ENCODE assay signal across 8 mouse cellular contexts in the genomic region with DNA sequence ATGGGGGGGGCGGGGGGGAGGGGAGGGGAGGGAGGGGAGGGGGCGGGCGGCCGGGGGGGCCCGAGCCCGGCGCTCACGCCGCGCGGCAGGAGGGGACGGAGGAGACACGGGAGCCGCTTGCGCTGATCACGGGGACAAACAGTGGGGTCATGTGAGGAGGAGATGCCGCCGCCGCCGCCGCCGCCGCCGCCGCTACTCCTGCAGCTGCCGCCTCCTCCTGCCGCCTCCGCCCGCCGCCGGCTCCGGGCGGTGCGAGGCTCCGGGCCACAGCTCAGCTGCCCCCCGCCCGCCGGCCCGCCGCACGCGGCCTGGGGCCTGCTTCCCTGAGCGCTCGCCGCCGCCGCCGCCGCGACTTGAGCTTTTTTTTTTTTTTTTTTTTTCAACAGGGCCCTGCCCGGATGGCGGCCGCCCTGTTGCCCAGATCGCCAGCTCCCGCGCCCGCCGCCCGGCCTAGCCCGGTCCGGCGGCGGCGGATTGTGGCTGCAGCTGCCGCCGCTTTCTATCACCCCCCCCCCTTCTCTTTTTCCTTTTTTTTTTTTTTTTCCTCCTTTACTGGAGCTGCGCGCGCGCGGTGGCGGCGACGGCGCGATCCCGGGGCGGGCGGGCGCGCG. TPM values are rescaled to one million over a fixed set of nuclear protein-coding genes. Genes with fewer than 3 reads are reported as not detected.
DNase-seq lines count a peak whose midpoint lies in the region; ATAC-seq and TF ChIP-seq lines count a peak whose summit lies in the region.

Usf2 (minus strand) TSS at position 48 of the 611 bp plus-strand sequence.

- H3K36me3 ChIP-seq in heart, embryonic 11.5 days (ENCODE audit: control insufficient read depth, insufficient read depth, low read length): peaks cover 22% of the 10 kb centered on the region
- peaks cover 39% of the 10 kb centered on the region for H3K36me3 ChIP-seq in kidney, embryonic 16.5 days (ENCODE audit: insufficient read depth, low read length)
- peaks cover 31% of the 10 kb centered on the region for H3K36me3 ChIP-seq in liver, embryonic 14.5 days (replicated peaks; ENCODE audit: control insufficient read depth, insufficient read depth, low read depth)
- H3K36me3 ChIP-seq in neural tube, embryonic 11.5 days (ENCODE audit: control insufficient read depth, insufficient read depth, low read length): peaks cover 13% of the 10 kb centered on the region
- no peaks in the 10 kb centered on the region for H3K36me3 ChIP-seq in testis, adult 2 months (ENCODE audit: control insufficient read depth, insufficient read depth, low read length)

- peak within 1 kb of the TSS; percentile 98 for H3K27ac ChIP-seq in heart, embryonic 11.5 days (ENCODE audit: low read depth, low read length)
- peak within 1 kb of the TSS; percentile 98 for H3K27ac ChIP-seq in kidney, embryonic 16.5 days (ENCODE audit: low read length)
- H3K27ac ChIP-seq in liver, embryonic 14.5 days: peak within 1 kb of the TSS; percentile 81
- H3K27ac ChIP-seq in neural tube, embryonic 11.5 days (ENCODE audit: low read depth, low read length): peak within 1 kb of the TSS; percentile 97
- H3K27ac ChIP-seq in testis, adult 2 months (ENCODE audit: control insufficient read depth, insufficient read depth, low read depth, low read length): peak within 1 kb of the TSS; percentile 87

- H3K4me3 ChIP-seq in heart, embryonic 11.5 days (ENCODE audit: low read depth, low read length): peak within 1 kb of the TSS; percentile 98
- peak within 1 kb of the TSS; percentile 74 for H3K4me3 ChIP-seq in kidney, embryonic 16.5 days (ENCODE audit: low read length)
- H3K4me3 ChIP-seq in liver, embryonic 14.5 days (ENCODE audit: insufficient read depth in 1 of 2, low read depth in 2 of 2, low read length in 2 of 2): peak within 1 kb of the TSS; percentile 61 to 80
- H3K4me3 ChIP-seq in neural tube, embryonic 11.5 days (ENCODE audit: low read depth, low read length): peak within 1 kb of the TSS; percentile 99
- H3K4me3 ChIP-seq in testis, adult 2 months (ENCODE audit: control insufficient read depth, low read depth, low read length): peak within 1 kb of the TSS; percentile 92

- peak; percentile 28 for ATAC-seq in erythroblast, adult 5-6 weeks (replicated peaks; ENCODE audit: low FRiP score, poor library complexity, severe bottlenecking)
- ATAC-seq in heart, embryonic 11.5 days (replicated peaks; ENCODE audit: insufficient number of reproducible peaks, low FRiP score, low TSS enrichment): peak; percentile 60
- ATAC-seq in kidney, embryonic 16.5 days (ENCODE audit: low FRiP score, low TSS enrichment): peak; percentile 60; the same call in 1 of the 2 replicates
- peak; percentile 34 for ATAC-seq in liver, embryonic 14.5 days (ENCODE audit: insufficient read depth)
- ATAC-seq in neural tube, embryonic 11.5 days (ENCODE audit: insufficient read depth, low FRiP score, low TSS enrichment): peak; percentile 55

- peak within 1 kb of the TSS; percentile 98 for H3K9ac ChIP-seq in heart, embryonic 11.5 days (ENCODE audit: low read depth, low read length)
- H3K9ac ChIP-seq in kidney, embryonic 16.5 days (replicated peaks; ENCODE audit: low read length): peak within 1 kb of the TSS; percentile 93
- H3K9ac ChIP-seq in liver, embryonic 14.5 days (replicated peaks): peak within 1 kb of the TSS; percentile 76
- peak within 1 kb of the TSS; percentile 93 for H3K9ac ChIP-seq in neural tube, embryonic 11.5 days (ENCODE audit: low read length)

- no peaks in the 10 kb centered on the region for H3K27me3 ChIP-seq in heart, embryonic 11.5 days (ENCODE audit: control insufficient read depth, insufficient read depth, low read length)
- no peaks in the 10 kb centered on the region for H3K27me3 ChIP-seq in kidney, embryonic 16.5 days (ENCODE audit: insufficient read depth, low read length)
- no peaks in the 10 kb centered on the region for H3K27me3 ChIP-seq in liver, embryonic 14.5 days (ENCODE audit: control insufficient read depth, insufficient read depth, low read length)
- H3K27me3 ChIP-seq in neural tube, embryonic 11.5 days (ENCODE audit: control insufficient read depth, insufficient read depth, low read length): no peaks in the 10 kb centered on the region
- no peaks in the 10 kb centered on the region for H3K27me3 ChIP-seq in testis, adult 2 months (ENCODE audit: control insufficient read depth, insufficient read depth, low read length)

- H3K4me1 ChIP-seq in heart, embryonic 11.5 days (ENCODE audit: control insufficient read depth, insufficient read depth, low read length): peaks cover 10% of the 10 kb centered on the region
- peaks cover 22% of the 10 kb centered on the region for H3K4me1 ChIP-seq in kidney, embryonic 16.5 days (ENCODE audit: insufficient read depth, low read length)
- peaks cover 7 to 19% of the 10 kb centered on the region in 2 experiments for H3K4me1 ChIP-seq in liver, embryonic 14.5 days (replicated peaks; ENCODE audit: control insufficient read depth in 2 of 2, insufficient read depth in 2 of 2, low read length in 1 of 2)
- H3K4me1 ChIP-seq in neural tube, embryonic 11.5 days (ENCODE audit: control insufficient read depth, insufficient read depth, low read length): peaks cover 12% of the 10 kb centered on the region; the same call in 1 of the 2 replicates
- H3K4me1 ChIP-seq in testis, adult 2 months (ENCODE audit: control insufficient read depth, insufficient read depth, low read length): peaks cover 10% of the 10 kb centered on the region

- TF ChIP-seq EP300 in liver, embryonic 14.5 days (IDR thresholded peaks at IDR 0.05; ENCODE audit: low read depth): no peak

- WGBS in heart, embryonic 11.5 days (ENCODE audit: insufficient replicate concordance): 0% methylated on average over 26 of the region's 82 CpGs
- WGBS in kidney, embryonic 16.5 days: 0% methylated on average over 35 of the region's 82 CpGs
- under 1% methylated on average over 42 of the region's 82 CpGs for WGBS in liver, embryonic 14.5 days (ENCODE audit: insufficient replicate concordance)
- WGBS in neural tube, embryonic 11.5 days: 0% methylated on average over 37 of the region's 82 CpGs

- no peaks in the 10 kb centered on the region for H3K9me3 ChIP-seq in heart, embryonic 11.5 days (replicated peaks; ENCODE audit: control insufficient read depth, low read length)
- H3K9me3 ChIP-seq in kidney, embryonic 16.5 days (ENCODE audit: low read length): no peaks in the 10 kb centered on the region
- H3K9me3 ChIP-seq in liver, embryonic 14.5 days (ENCODE audit: control insufficient read depth, low read length): no peaks in the 10 kb centered on the region
- H3K9me3 ChIP-seq in neural tube, embryonic 11.5 days (ENCODE audit: control insufficient read depth, low read length): no peaks in the 10 kb centered on the region

- peak; percentile 89 for DNase-seq in CD4-positive, CD25-positive, alpha-beta regulatory T cell, adult 2 months (ENCODE audit: low read depth, low spot score)
- DNase-seq in brain, adult 2 months (ENCODE audit: low read depth, low spot score): peak; percentile 93
- no peak for DNase-seq in liver, embryonic 14.5 days (ENCODE audit: low read depth in 3 of 3, low spot score in 3 of 3)
- peak; percentile 79 for DNase-seq in neural tube, embryonic 11.5 days (ENCODE audit: low spot score)

- no peak for TF ChIP-seq POLR2A in testis, adult 2 months (IDR thresholded peaks at IDR 0.05; ENCODE audit: control insufficient read depth, low read depth, low read length)

- peak within 1 kb of the TSS; percentile 79 for H3K4me2 ChIP-seq in heart, embryonic 11.5 days
- H3K4me2 ChIP-seq in kidney, embryonic 16.5 days (replicated peaks; ENCODE audit: low read depth, low read length): peak within 1 kb of the TSS; percentile 84
- H3K4me2 ChIP-seq in liver, embryonic 14.5 days (ENCODE audit: low read depth): peak within 1 kb of the TSS; percentile 85
- peak within 1 kb of the TSS; percentile 72 for H3K4me2 ChIP-seq in neural tube, embryonic 11.5 days (ENCODE audit: low read depth)

- TF ChIP-seq CTCF in liver, embryonic 14.5 days (IDR thresholded peaks at IDR 0.05; ENCODE audit: low read depth): no peak
- TF ChIP-seq CTCF in testis, adult 2 months (IDR thresholded peaks at IDR 0.05; ENCODE audit: control insufficient read depth, insufficient read depth, insufficient replicate concordance, low read depth, low read length): no peak

RNA-seq across cellular contexts. Expression of gene Usf2, which starts in this region (rescaled TPM):
- total RNA-seq in erythroblast, adult 5-6 weeks (2015; ENCODE audit: low replicate concordance): 36.5 and 39.3 TPM in 2 replicates
- 47.0 and 47.3 TPM in 2 replicates for total RNA-seq in erythroblast, adult 5-6 weeks (2017; ENCODE audit: low replicate concordance)
- 18.8 and 19.6 TPM in 2 replicates for polyA plus RNA-seq in heart, embryonic 11.5 days (2014; fragmentation: Nextera tagmentation; extraction: Ambion mirVana)
- 19.8 and 25.3 TPM in 2 replicates for polyA plus RNA-seq in kidney, embryonic 16.5 days (2015; fragmentation: Nextera tagmentation; extraction: Ambion mirVana)
- polyA plus RNA-seq in liver, embryonic 14.5 days (2012; rRNA removed): 34.1 and 50.6 TPM in 2 replicates
- 9.1 and 10.2 TPM in 2 replicates for polyA plus RNA-seq in liver, embryonic 14.5 days (2014; fragmentation: Nextera tagmentation; extraction: Ambion mirVana)
- 27.9 and 28.1 TPM in 2 replicates for polyA plus RNA-seq in neural tube, embryonic 11.5 days (2014; fragmentation: Nextera tagmentation; extraction: Ambion mirVana)
- polyA plus RNA-seq in testis, adult 2 months (2012; rRNA removed): 27.0 and 31.3 TPM in 2 replicates

Comparison
In these comparisons a context has a peak if more than half of its experiments do, and no peak if none do; other contexts are left out.
1. DNase-seq: peak in CD4-positive, CD25-positive, alpha-beta regulatory T cell, adult 2 months (single experiment), brain, adult 2 months (single experiment) and neural tube, embryonic 11.5 days (single experiment); none in liver, embryonic 14.5 days (0 of 3).
2. Peak in every context shown above with its lines, with median percentiles within 50 percentile points of each other: ATAC-seq, H3K27ac ChIP-seq, H3K4me2 ChIP-seq, H3K4me3 ChIP-seq and H3K9ac ChIP-seq.